Mouse (Mus musculus) neural tube, embryonic 11.5 days (tissue): ENCODE measurements around the gene Serpina3b. TPM values are rescaled to one million over a fixed set of nuclear protein-coding genes. Genes with fewer than 3 reads are reported as not detected.
"Not testable (repeated sequence)": the region's sequence is repeated elsewhere in the genome, so short reads cannot be mapped to it uniquely, and the experiment has no call there.

Source experiments
- ATAC-seq: fragments of 200-750 bp; cut with Nextera tagmentation; 2 replicates; pipeline ENCODE4 v1.8.0; 2017; ENCODE audit warnings: moderate number of reproducible peaks, mild to moderate bottlenecking, moderate TSS enrichment, moderate library complexity; ENCODE audit not compliant: insufficient read depth, low FRiP score, low TSS enrichment
- DNase-seq: peaks from one replicate; pipeline ENCODE4 v3.0.0-alpha.2; 2015; ENCODE audit warnings: low spot score
- H3K27ac ChIP-seq: fragments of 300-500 bp; sonication (generic); 2 replicates; pipeline ENCODE4 v1.5.1; 2014; ENCODE audit warnings: low read depth, mild to moderate bottlenecking, low read length
- H3K27me3 ChIP-seq: fragments of 300-500 bp; sonication (generic); 2 replicates; pipeline ENCODE4 v1.6.1; 2014; ENCODE audit warnings: mild to moderate bottlenecking, low read length, mixed read lengths; ENCODE audit not compliant: control insufficient read depth, insufficient read depth
- H3K36me3 ChIP-seq: fragments of 300-500 bp; sonication (generic); 2 replicates; pipeline ENCODE4 v1.6.1; 2014; ENCODE audit warnings: mild to moderate bottlenecking, low read length, moderate library complexity, mixed read lengths; ENCODE audit not compliant: control insufficient read depth, insufficient read depth
- H3K4me1 ChIP-seq: fragments of 300-500 bp; sonication (generic); 2 replicates; pipeline ENCODE4 v1.6.1; 2014; ENCODE audit warnings: low read length, mixed read lengths; ENCODE audit not compliant: control insufficient read depth, insufficient read depth
- H3K4me2 ChIP-seq: fragments of 300-500 bp; sonication (generic); 2 replicates; pipeline ENCODE4 v1.6.1; 2014; ENCODE audit warnings: low read depth, mild to moderate bottlenecking, moderate library complexity
- H3K4me3 ChIP-seq: fragments of 300-500 bp; sonication (generic); 2 replicates; pipeline ENCODE4 v1.5.1; 2014; ENCODE audit warnings: low read depth, low read length
- H3K9ac ChIP-seq: fragments of 300-500 bp; sonication (generic); 2 replicates; pipeline ENCODE4 v1.6.1; 2014; ENCODE audit warnings: mild to moderate bottlenecking, low read length
- H3K9me3 ChIP-seq: fragments of 300-500 bp; sonication (generic); 2 replicates; pipeline ENCODE4 v1.6.1; 2016; ENCODE audit warnings: low read length; ENCODE audit not compliant: control insufficient read depth
- WGBS: fragments of 180-500 bp; shearing (Covaris S2); extraction: QIAGEN DNeasy Blood & Tissue Kit; methylation state at CpG from one replicate; pipeline ENCODE4 v1.1.7; 2014; 5-methylcytosine and 5-hydroxymethylcytosine counted together
- polyA plus RNA-seq: library from polyadenylated mRNA; unstranded; fragments of >200 nt; fragmentation: Nextera tagmentation; extraction: Ambion mirVana; gene quantifications from 2 replicates; pipeline ENCODE4 v1.2.1, GENCODE M21; 2014

Gene Serpina3b
- not detected in 2 replicates for polyA plus RNA-seq

GRCm38 (mm10) chr12:104127696-104128095 lies at the start of gene Serpina3b:
Gene Serpina3b, plus strand, starts transcription at chr12:104127996.
- Histone ChIP-seq H3K4me1 (no peaks in the 10 kb centered on the region), H3K4me2 (no peak within 1 kb of the TSS), H3K4me3 (no peak within 1 kb of the TSS), H3K9me3 (no peaks in the 10 kb centered on the region), H3K36me3 (no peaks in the 10 kb centered on the region), H3K27me3 (no peaks in the 10 kb centered on the region), H3K9ac (no peak within 1 kb of the TSS), H3K27ac (no peak within 1 kb of the TSS)
- 86% methylated on average over 5 of the region's 5 CpGs for WGBS
- no peak for DNase-seq
- no peak for ATAC-seq

- 78% methylated on average over 2 of the region's 2 CpGs for WGBS
These were observed 37.7 kb upstream of the Serpina3b start for GRCm38 (mm10) chr12:104090119-104090518.

GRCm38 (mm10) chr12:104091303-104091702 lies 36.5 kb upstream of the Serpina3b start:
- Histone ChIP-seq H3K4me2 (no peak overlapping the region), H3K27ac (no peak overlapping the region), H3K9me3 (no peaks in the 10 kb centered on the region), H3K4me3 (no peak overlapping the region), H3K36me3 (no peaks in the 10 kb centered on the region), H3K27me3 (no peaks in the 10 kb centered on the region), H3K4me1 (no peaks in the 10 kb centered on the region), H3K9ac (no peak overlapping the region)
- WGBS, result 79% methylated on average over 1 of the region's 1 CpGs
- DNase-seq (no peak), ATAC-seq (no peak)

More at GRCm38 (mm10) chr12:104090119-104090518, 37.7 kb upstream of the Serpina3b start:
- Histone ChIP-seq H3K27me3 (no peaks in the 10 kb centered on the region), H3K9me3 (no peaks in the 10 kb centered on the region), H3K4me3 (no peak overlapping the region), H3K36me3 (no peaks in the 10 kb centered on the region), H3K4me2 (no peak overlapping the region), H3K4me1 (no peaks in the 10 kb centered on the region), H3K27ac (no peak overlapping the region), H3K9ac (no peak overlapping the region)
- DNase-seq, result no peak
- no peak for ATAC-seq

GRCm38 (mm10) chr12:104100768-104101167 lies 27.0 kb upstream of the Serpina3b start, which contains the start of gene Serpina5:
Gene Serpina5, plus strand, starts transcription at chr12:104101113.
- Histone ChIP-seq H3K9ac (no peak within 1 kb of the TSS), H3K4me1 (no peaks in the 10 kb centered on the region), H3K4me3 (no peak within 1 kb of the TSS), H3K27me3 (no peaks in the 10 kb centered on the region), H3K4me2 (no peak within 1 kb of the TSS), H3K27ac (no peak within 1 kb of the TSS), H3K9me3 (no peaks in the 10 kb centered on the region), H3K36me3 (no peaks in the 10 kb centered on the region)
- DNase-seq (no peak), ATAC-seq (no peak)
- 88% methylated on average over 6 of the region's 6 CpGs for whole genome bisulfite sequencing

DNA sequence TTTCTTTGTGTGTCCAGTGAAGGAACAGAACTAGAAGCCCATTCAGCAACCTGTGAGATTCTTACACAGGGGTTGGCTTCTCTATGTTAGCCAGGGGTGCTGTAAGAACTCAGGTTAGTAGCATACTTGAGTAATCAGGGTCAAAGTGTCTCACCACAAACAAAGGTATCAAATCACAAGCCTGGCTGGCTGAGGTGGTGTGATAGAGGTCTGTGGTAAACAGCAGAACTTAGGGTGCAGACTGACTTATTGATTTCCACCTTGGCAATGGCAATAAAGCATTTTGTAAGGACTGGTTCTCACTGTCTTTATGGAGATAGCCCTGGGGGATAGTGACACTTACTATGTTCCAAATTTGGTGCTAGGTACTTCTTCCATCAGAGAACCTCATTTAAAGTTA lies 21.9 kb upstream of the Serpina3b start:
- Histone ChIP-seq H3K4me3 (no peak overlapping the region), H3K9ac (no peak overlapping the region)
- no peak for DNase-seq

DNA sequence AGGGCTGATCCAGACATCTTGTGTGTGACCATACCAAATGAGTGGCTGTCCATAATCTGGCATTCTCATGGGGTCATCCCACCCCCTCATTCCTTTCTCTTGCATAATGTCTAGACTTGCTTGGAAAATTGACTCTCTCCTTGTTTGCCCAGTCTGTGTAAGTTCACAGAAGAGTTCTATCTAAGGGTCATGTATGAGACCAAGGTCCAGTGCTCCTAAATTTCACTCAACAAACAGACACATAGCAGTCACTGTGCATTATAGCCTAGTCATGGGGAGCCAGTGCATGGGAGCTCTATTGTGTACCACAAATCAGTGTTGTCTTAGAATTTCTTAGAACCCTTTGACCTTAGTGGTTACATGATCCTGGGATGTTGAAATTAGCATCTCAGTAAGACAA lies 20.9 kb upstream of the Serpina3b start:
- ATAC-seq (no peak), DNase-seq (no peak)
- Histone ChIP-seq H3K4me3 (no peak overlapping the region), H3K9ac (no peak overlapping the region), H3K36me3 (no peaks in the 10 kb centered on the region), H3K4me2 (no peak overlapping the region), H3K4me1 (no peaks in the 10 kb centered on the region), H3K27ac (no peak overlapping the region), H3K27me3 (no peaks in the 10 kb centered on the region), H3K9me3 (no peaks in the 10 kb centered on the region)

More for the DNA sequence above, 21.9 kb upstream of the Serpina3b start:
- Histone ChIP-seq H3K27ac (no peak overlapping the region), H3K9me3 (no peaks in the 10 kb centered on the region), H3K27me3 (no peaks in the 10 kb centered on the region), H3K4me1 (no peaks in the 10 kb centered on the region), H3K36me3 (no peaks in the 10 kb centered on the region), H3K4me2 (no peak overlapping the region)
- ATAC-seq, result no peak

- no peak for ATAC-seq
- no peak overlapping the region for H3K4me3 ChIP-seq
- H3K27me3 ChIP-seq, result no peaks in the 10 kb centered on the region
- 90% methylated on average over 2 of the region's 2 CpGs for WGBS
- H3K9ac ChIP-seq, result no peak overlapping the region
- H3K36me3 ChIP-seq, result no peaks in the 10 kb centered on the region
- H3K27ac ChIP-seq, result no peak overlapping the region
- no peaks in the 10 kb centered on the region for H3K4me1 ChIP-seq
- no peak overlapping the region for H3K4me2 ChIP-seq
- DNase-seq, result no peak
- H3K9me3 ChIP-seq, result no peaks in the 10 kb centered on the region
These were observed 19.3 kb upstream of the Serpina3b start for GRCm38 (mm10) chr12:104108507-104108906.

DNA sequence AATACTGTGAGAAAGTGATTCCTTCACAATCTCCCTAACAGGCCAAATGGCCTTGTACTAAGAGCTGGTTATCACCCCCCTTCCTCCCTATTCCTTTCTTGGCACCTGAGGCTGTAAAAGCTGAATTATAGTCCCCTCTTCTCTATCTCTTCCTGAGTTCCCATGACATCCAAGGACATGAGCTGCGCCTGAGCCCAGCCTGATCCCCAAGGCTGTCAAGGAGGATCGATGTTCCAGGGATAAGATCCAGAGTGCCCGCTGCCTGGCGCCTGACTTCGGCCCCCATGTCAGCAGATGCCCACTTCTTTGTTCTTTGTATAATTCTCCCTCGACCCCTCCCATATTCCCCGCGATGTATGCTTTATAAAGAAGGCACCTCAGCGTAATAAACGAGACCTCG lies 15.5 kb upstream of the Serpina3b start, which contains the start of gene Serpina3a:
Gene Serpina3a, plus strand, starts transcription at position 392 of the 400 bp plus-strand sequence.
- H3K27me3 ChIP-seq, H3K9me3 ChIP-seq, H3K9ac ChIP-seq: not testable (repeated sequence)

GRCm38 (mm10) chr12:104114921-104115579 lies 12.7 kb upstream of the Serpina3b start:
- no peaks in the 10 kb centered on the region for H3K9me3 ChIP-seq
- H3K9ac ChIP-seq, result no peak overlapping the region
- no peaks in the 10 kb centered on the region for H3K27me3 ChIP-seq
- no peak for ATAC-seq
- H3K4me1 ChIP-seq, result no peaks in the 10 kb centered on the region
- H3K36me3 ChIP-seq, result no peaks in the 10 kb centered on the region
- H3K4me3 ChIP-seq, result no peak overlapping the region
- DNase-seq, result no peak
- H3K27ac ChIP-seq, result no peak overlapping the region
- no peak overlapping the region for H3K4me2 ChIP-seq
- WGBS, result 71% methylated on average over 3 of the region's 3 CpGs

More for the DNA sequence above, 15.5 kb upstream of the Serpina3b start, which contains the start of gene Serpina3a:
- not testable (repeated sequence) for H3K4me2 ChIP-seq, H3K27ac ChIP-seq, H3K36me3 ChIP-seq, H3K4me3 ChIP-seq, DNase-seq, ATAC-seq, H3K4me1 ChIP-seq
- WGBS, result 87% methylated on average over 11 of the region's 11 CpGs
